Comparison of ENCODE assay signal across 1 mouse cellular context in the genomic region with DNA sequence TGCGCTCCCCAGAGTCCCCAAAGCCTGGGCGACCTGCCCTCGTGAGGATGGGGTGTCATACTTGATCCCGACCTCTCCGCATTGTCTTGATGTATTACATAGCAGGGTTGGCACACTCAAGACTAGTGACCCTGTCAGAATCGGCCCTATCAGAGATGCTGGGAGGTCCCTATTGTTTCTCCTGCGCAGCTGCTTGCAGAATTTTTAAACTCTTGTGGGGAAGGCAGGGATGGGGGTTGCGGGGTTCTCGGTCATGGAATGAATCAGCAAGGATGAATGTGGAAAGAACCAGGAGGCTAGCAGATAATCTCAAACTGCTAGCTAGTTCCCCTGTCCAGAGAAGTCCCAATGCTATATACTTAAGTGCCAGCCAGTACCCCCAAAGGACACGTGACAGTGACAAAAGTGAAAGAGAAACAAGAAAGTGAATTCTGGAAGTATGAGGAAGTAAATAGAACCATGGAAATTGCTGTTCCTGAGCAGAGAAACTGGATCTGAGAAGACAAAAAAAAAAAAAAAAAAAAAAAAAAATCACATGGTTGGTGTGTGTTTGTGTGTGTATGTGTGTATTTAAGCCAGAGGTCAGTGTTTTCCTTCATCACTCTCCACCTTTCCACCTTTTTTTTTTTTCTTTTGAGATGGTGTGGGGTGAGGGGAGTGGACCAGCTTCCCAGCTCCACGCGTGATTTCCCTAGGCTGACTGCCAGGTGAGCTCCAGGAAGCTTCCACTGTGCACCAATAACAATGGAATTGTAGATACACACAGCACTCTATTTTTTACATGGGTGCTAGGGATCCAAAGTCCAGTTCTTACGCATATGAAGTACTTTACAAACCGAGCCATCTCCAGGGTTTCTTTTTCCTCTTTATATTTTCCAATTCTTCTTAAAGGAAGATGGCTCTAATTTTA.
TF ChIP-seq lines count a peak whose summit lies in the region.

No protein-coding gene starts in this region.

TF ChIP-seq in MEL, 35 proteins besides CTCF, POLR2A, EP300 and RAD21:
- TF ChIP-seq BHLHE40 (IDR thresholded peaks at IDR 0.05; ENCODE audit: borderline replicate concordance, low read depth, low read length), result 0 out of 2 replicates have a peak, but pooled peaks have one; percentile 6
- peak; percentile 14; the same call in 1 of the 2 replicates for TF ChIP-seq ETS1 (IDR thresholded peaks at IDR 0.05; ENCODE audit: low read depth, low read length)
- peak; percentile 42; the same call in 1 of the 2 replicates for TF ChIP-seq MAX (IDR thresholded peaks at IDR 0.05; ENCODE audit: low read length)
- TF ChIP-seq USF1 (IDR thresholded peaks at IDR 0.05; ENCODE audit: low read depth, low read length), result peak; percentile 78
- TF ChIP-seq HCFC1 (IDR thresholded peaks at IDR 0.05; ENCODE audit: low read depth, low read length), result peak; percentile 33
- TF ChIP-seq ZNF384 (IDR thresholded peaks at IDR 0.05; ENCODE audit: low read depth, low read length), result peak; percentile 80
- peak in 1 of 2 experiments; percentile 30; a peak in 1 of 4 replicates for TF ChIP-seq USF2 (IDR thresholded peaks at IDR 0.05; ENCODE audit: borderline replicate concordance in 1 of 2, insufficient read depth in 1 of 2, low read depth in 1 of 2, low read length in 2 of 2)
- TF ChIP-seq MYC (IDR thresholded peaks at IDR 0.05; ENCODE audit: low read depth, low read length), result peak; percentile 65; the same call in 1 of the 2 replicates
- TF ChIP-seq MXI1 (IDR thresholded peaks at IDR 0.05; ENCODE audit: low read depth, low read length), result peak; percentile 85
- peak; percentile 60 for TF ChIP-seq SIN3A (IDR thresholded peaks at IDR 0.05; ENCODE audit: low read length)
